Mouse (Mus musculus) heart, embryonic 10.5 days (tissue): ENCODE data around the gene Rnh1. TPM values are rescaled to one million over a fixed set of nuclear protein-coding genes. Genes with fewer than 3 reads are reported as not detected.
A peak's percentile ranks its signal among the peaks of the same experiment; 100 is the strongest.

Experiments used
- DNase-seq: peaks from one replicate; pipeline ENCODE4 v3.0.0-alpha.2; 2017; ENCODE audit warnings: low spot score
- H3K27ac ChIP-seq: fragments of 300-500 bp; sonication (generic); 2 replicates; pipeline ENCODE4 v1.5.1; 2016; ENCODE audit warnings: mild to moderate bottlenecking
- H3K27me3 ChIP-seq: fragments of 300-500 bp; sonication (generic); 2 replicates; pipeline ENCODE4 v1.6.1; 2016; ENCODE audit warnings: mild to moderate bottlenecking; ENCODE audit not compliant: poor library complexity, insufficient read depth, severe bottlenecking
- H3K36me3 ChIP-seq: fragments of 300-500 bp; sonication (generic); 2 replicates; pipeline ENCODE4 v1.6.1; 2016; ENCODE audit warnings: mild to moderate bottlenecking, moderate library complexity
- H3K4me1 ChIP-seq: fragments of 300-500 bp; sonication (generic); 2 replicates; pipeline ENCODE4 v1.6.1; 2016; ENCODE audit warnings: mild to moderate bottlenecking
- H3K4me3 ChIP-seq: fragments of 300-500 bp; sonication (generic); 2 replicates; pipeline ENCODE4 v1.5.1; 2016; ENCODE audit warnings: mild to moderate bottlenecking, moderate library complexity
- H3K9me3 ChIP-seq: fragments of 300-500 bp; sonication (generic); 2 replicates; pipeline ENCODE4 v1.6.1; 2016; ENCODE audit warnings: mild to moderate bottlenecking, moderate library complexity
- WGBS: fragments of 180-500 bp; shearing (Covaris S2); methylation state at CpG from one replicate; pipeline ENCODE4 v1.1.7; 2016; 5-methylcytosine and 5-hydroxymethylcytosine counted together
- polyA plus RNA-seq: library from polyadenylated mRNA; unstranded; fragments of >200 nt; fragmentation: Nextera tagmentation; extraction: Ambion mirVana; gene quantifications from 2 replicates; pipeline ENCODE4 v1.2.1, GENCODE M21; 2016

The Rnh1 gene
- polyA plus RNA-seq, 1 experiment from 2014 or later: 105 TPM

DNA sequence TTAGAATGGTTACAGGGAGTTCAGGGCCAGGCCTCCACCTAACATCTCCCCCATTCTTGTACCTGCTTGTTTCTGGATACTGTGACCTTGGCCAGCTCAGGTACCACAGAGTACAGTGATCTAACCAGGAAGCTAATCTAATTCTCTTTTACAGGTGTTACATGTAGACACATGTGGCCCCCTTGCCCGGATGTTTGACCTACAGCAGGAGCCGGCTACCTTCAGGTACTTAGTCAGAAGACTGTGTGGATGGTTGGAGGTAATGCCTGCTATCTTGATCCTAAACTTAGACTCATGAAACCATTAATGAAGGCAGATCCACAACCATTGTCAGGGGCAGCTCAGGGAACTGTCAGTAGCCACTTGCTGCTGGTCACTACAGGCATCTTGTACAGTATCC is 23.1 kb upstream of the Rnh1 start:
- Histone ChIP-seq H3K4me3 (no peak overlapping the region), H3K27ac (no peak overlapping the region), H3K27me3 (peaks cover 22% of the 10 kb centered on the region; the same call in 1 of the 2 replicates), H3K9me3 (no peaks in the 10 kb centered on the region), H3K4me1 (peaks cover 33% of the 10 kb centered on the region), H3K36me3 (peaks cover 21% of the 10 kb centered on the region)
- no peak for DNase-seq
- WGBS: 98% methylated on average over 2 of the region's 2 CpGs

DNA sequence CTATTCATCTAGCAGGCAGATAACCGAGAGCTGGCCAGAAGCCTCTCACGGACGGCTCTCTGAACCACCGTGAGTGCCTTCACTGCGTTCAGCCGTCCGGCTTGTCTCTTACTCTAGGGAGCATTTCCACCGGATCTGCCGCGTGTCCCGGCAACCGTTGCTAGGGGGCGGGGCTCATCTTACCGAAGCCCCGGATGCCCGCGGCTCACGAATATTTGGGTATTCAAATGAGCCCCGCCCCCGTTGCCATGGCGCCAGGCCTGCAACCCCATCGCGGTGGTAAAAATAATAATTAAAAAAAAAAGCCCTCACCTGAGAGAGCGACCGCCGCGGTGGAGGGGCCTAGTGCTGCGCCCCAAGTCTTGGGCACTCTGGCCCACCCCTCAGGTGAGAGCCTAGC is 22.2 kb upstream of the Rnh1 start:
- Histone ChIP-seq H3K4me3 (peak overlapping the region; percentile 83), H3K36me3 (peaks cover 30% of the 10 kb centered on the region), H3K27me3 (peaks cover 21% of the 10 kb centered on the region; the same call in 1 of the 2 replicates), H3K4me1 (peaks cover 35% of the 10 kb centered on the region), H3K27ac (peak overlapping the region; percentile 95), H3K9me3 (no peaks in the 10 kb centered on the region)
- under 1% methylated on average over 28 of the region's 28 CpGs for WGBS
- DNase-seq: peak; percentile 95

DNA sequence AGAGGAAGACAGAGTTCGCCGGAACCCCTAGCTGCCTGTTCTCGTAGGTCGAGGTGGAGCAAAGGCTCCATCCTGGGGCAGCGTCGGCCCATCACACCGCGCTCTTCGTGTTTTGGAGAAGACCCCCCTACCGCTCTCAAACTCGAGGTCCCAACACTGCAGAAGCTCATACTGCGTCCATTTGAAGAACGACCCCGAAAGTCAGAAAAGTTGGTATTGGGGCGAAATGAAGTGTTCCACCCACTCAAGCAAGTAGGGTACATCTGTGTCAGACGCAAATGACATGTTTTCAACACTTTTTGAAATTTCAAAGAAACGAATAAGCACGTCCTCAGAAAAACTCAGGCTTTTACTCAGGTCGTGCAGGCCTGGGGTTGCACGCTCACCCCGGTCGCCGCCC is 21.8 kb upstream of the Rnh1 start:
- peaks cover 17% of the 10 kb centered on the region; the same call in 1 of the 2 replicates for H3K27me3 ChIP-seq
- H3K4me3 ChIP-seq: peak overlapping the region; percentile 83
- under 1% methylated on average over 23 of the region's 23 CpGs for WGBS
- H3K9me3 ChIP-seq: no peaks in the 10 kb centered on the region
- peaks cover 32% of the 10 kb centered on the region for H3K4me1 ChIP-seq
- no peak for DNase-seq
- H3K27ac ChIP-seq: peak overlapping the region; percentile 95
- peaks cover 34% of the 10 kb centered on the region for H3K36me3 ChIP-seq

DNA sequence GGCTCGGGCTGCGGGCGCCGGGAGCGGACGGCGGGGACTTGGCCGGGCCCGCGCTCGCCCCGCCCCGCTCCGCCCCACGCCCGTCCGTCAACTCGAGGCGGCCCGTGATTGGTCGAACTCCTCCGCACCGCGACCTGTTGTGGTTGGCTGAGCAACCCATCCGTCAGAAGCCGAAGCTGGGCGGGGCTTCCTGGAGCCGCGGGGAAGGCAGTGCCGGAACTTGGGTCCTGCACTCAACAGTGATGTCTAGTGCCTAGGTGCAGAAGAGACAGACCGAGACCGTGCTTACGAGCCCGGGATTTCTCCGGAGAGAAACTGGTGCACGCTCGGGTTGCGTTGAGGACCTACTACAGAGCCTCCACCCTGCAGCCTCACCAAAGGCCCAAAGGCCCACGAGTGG is 21.3 kb upstream of the Rnh1 start, which contains the start of the genes Hras and Lrrc56:
Hras (minus strand) TSS at position 58 of the 400 bp plus-strand sequence.
Lrrc56 (plus strand) TSS at position 210 of the 400 bp plus-strand sequence.
- DNase-seq: peak; percentile 99
- peaks cover 13% of the 10 kb centered on the region; the same call in 1 of the 2 replicates for H3K27me3 ChIP-seq
- peak within 1 kb of the TSS; percentile 83 for H3K4me3 ChIP-seq
- peaks cover 28% of the 10 kb centered on the region for H3K4me1 ChIP-seq
- WGBS: under 1% methylated on average over 39 of the region's 39 CpGs
- H3K9me3 ChIP-seq: no peaks in the 10 kb centered on the region
- peaks cover 39% of the 10 kb centered on the region for H3K36me3 ChIP-seq
- H3K27ac ChIP-seq: peak within 1 kb of the TSS; percentile 95

DNA sequence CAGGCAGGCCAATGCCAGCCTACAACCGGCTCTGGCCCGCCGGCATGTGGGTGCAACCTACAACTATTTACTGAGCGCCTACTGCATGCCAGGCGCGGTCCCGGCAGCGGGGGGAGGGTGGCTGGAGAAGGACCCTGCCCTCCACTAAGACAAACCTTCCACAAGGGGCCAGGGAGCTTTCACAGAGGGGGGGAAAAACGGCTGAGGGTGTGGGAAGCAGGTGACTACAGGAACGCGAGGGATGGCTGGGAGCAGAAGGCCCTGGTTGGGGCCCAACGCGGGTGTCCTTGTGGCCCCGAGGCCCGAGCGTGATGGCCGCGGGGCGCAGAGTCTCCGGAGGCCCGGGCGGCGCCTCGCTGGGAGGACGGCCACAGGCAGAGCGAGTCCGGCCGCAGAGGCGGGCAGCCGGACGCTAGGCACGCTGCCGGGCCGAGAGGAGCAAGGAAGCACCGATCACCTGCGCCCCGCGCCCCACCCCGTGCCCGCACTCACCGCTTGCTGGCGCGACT is 20.7 kb upstream of the Rnh1 start:
- Histone ChIP-seq H3K9me3 (no peaks in the 10 kb centered on the region), H3K36me3 (peaks cover 41% of the 10 kb centered on the region), H3K4me1 (peaks cover 28% of the 10 kb centered on the region), H3K27me3 (peaks cover 13% of the 10 kb centered on the region; the same call in 1 of the 2 replicates), H3K4me3 (peak overlapping the region; percentile 83), H3K27ac (peak overlapping the region; percentile 95)
- no peak for DNase-seq
- WGBS: under 1% methylated on average over 28 of the region's 43 CpGs

DNA sequence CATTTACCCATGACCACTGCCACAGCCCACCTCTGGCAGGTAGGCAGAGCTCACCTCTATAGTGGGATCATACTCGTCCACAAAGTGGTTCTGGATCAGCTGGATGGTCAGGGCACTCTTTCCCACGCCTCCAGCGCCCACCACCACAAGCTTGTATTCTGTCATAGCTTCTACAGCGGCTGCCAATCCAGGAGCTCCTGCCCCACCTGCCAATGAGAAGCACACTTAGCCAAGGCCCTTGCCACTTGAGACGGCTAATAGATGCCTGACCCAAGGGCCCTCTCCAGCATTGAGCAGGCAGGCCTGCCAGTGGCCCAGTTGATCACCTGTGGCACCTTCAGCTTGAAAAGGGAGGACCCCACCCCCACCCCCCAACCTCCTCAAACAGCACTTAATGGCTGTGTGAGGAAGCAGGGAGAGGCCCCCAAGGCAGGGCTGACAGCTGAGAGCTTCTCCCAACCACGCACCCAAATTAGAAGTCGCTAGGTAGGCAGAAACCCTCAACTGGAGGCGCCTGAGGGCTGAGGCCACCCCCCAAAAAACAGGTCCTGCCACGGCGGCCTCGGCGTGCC is 20.2 kb upstream of the Rnh1 start:
- WGBS: 29% methylated on average over 12 of the region's 12 CpGs
- no peak for DNase-seq

DNA sequence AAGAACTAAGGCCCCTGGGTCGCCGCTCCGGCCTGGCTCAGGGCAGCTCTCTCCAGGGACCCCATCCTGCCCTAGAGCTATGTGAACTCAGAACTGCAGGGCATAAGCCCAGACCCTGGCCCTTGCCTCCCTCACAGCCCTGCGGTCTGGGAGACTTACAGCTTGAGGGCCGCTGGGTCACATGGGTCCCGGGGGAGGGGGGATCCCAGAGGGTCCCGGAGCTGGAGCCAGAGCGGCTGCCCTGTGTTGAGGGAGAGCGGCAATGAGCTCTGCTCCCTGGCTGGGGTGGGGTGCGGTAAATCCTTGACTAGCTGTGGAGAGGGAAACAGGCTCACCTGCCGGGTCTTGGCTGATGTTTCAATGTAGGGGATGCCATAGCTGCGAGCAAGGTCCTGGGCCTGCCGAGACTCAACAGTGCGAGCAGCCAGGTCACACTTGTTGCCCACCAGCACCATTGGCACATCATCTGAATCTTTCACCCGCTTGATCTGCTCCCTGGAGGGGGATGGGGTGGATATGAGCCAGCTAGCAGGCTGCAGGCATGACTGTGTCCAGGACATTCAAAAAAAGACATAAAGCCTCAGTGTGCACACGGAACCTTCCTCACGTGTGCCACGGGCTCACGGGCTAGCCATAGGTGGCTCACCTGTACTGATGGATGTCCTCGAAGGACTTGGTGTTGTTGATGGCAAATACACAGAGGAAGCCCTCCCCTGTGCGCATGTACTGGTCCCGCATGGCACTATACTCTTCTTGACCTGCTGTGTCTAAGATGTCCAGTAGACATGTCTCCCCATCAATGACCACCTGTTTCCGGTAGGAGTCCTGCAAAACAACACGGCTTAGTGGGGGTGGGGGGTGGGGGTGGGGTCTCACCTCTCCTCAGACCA is 19.4 kb upstream of the Rnh1 start:
- Histone ChIP-seq H3K4me3 (0 out of 2 replicates have a peak overlapping the region, but pooled peaks have one; percentile 16), H3K27me3 (peaks cover 4% of the 10 kb centered on the region; the same call in 1 of the 2 replicates), H3K9me3 (no peaks in the 10 kb centered on the region), H3K27ac (no peak overlapping the region), H3K36me3 (peaks cover 41% of the 10 kb centered on the region), H3K4me1 (peaks cover 28% of the 10 kb centered on the region)
- no peak for DNase-seq
- 91% methylated on average over 24 of the region's 24 CpGs for WGBS

More for the DNA sequence above, 20.2 kb upstream of the Rnh1 start:
- H3K36me3 ChIP-seq: peaks cover 41% of the 10 kb centered on the region
- peaks cover 10% of the 10 kb centered on the region; the same call in 1 of the 2 replicates for H3K27me3 ChIP-seq
- peak overlapping the region; percentile 95 for H3K27ac ChIP-seq
- peaks cover 28% of the 10 kb centered on the region for H3K4me1 ChIP-seq
- no peaks in the 10 kb centered on the region for H3K9me3 ChIP-seq
- peak overlapping the region; percentile 83 for H3K4me3 ChIP-seq

DNA sequence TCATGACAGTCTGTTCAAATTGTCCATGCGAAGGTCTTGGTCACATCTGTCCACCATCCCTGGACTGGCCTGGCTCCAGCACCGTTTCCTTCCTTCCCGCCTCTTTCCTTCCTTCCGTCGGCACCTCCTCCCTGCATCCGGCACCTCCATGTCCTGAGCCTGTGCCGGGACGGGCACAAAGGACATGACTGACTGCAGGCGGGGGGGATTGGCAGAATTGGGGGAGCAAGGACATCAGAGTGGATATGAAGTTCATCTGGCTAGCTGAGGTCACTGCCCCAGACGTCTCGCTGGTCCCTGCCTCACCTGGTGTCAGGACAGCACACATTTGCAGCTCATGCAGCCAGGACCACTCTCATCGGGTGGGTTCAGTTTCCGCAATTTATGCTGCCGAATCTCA is 18.4 kb upstream of the Rnh1 start:
- 87% methylated on average over 14 of the region's 14 CpGs for WGBS
- Histone ChIP-seq H3K4me3 (no peak overlapping the region), H3K4me1 (peaks cover 28% of the 10 kb centered on the region), H3K9me3 (no peaks in the 10 kb centered on the region), H3K27me3 (no peaks in the 10 kb centered on the region), H3K27ac (no peak overlapping the region), H3K36me3 (peaks cover 41% of the 10 kb centered on the region)
- DNase-seq: no peak

DNA sequence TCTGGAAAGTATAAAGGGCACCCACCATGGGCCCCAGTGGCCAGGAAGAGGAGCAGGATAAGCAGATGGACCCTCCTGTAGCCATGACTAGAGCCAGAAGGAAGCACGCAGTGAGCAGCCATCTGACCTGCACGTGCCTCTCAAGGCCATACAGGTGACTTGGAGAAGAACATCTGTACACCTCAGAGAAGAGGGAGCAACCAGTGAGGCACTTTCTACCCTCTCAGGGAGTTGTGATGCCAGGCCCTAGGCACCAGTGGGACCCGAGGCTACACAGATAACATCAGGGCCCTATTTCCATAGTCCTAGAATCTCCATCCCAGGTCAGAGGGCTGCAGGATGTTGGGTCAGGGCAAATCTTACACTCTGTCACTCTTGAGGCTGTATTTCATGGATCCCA is 17.6 kb upstream of the Rnh1 start:
- H3K9me3 ChIP-seq: no peaks in the 10 kb centered on the region
- H3K4me3 ChIP-seq: no peak overlapping the region
- H3K4me1 ChIP-seq: peaks cover 28% of the 10 kb centered on the region
- WGBS: 90% methylated on average over 3 of the region's 3 CpGs
- DNase-seq: no peak
- peaks cover 41% of the 10 kb centered on the region for H3K36me3 ChIP-seq
- H3K27ac ChIP-seq: no peak overlapping the region
- no peaks in the 10 kb centered on the region for H3K27me3 ChIP-seq

DNA sequence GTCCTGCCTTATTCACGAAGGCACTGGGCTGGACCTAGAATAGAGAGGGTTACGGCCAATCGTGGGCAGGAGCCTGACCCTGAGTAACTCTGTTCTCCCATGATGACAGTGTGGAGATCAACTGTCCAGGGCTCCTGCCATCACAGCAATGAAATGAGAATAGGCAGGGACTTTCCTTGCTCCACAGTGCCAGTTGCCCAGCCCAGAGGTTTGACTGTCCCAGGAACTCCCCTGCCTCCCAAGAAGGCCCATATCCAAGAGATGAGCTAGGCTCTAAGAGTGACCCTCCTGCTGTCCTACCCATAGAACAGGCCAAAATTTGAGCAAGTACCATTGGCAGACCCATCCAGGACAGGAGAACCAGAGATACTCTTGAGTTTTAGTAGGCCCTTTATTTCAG is 16.1 kb upstream of the Rnh1 start:
- peaks cover 24% of the 10 kb centered on the region for H3K4me1 ChIP-seq
- DNase-seq: no peak
- H3K9me3 ChIP-seq: no peaks in the 10 kb centered on the region
- H3K4me3 ChIP-seq: no peak overlapping the region
- H3K27me3 ChIP-seq: no peaks in the 10 kb centered on the region
- 87% methylated on average over 3 of the region's 3 CpGs for WGBS
- peaks cover 41% of the 10 kb centered on the region for H3K36me3 ChIP-seq
- H3K27ac ChIP-seq: no peak overlapping the region

DNA sequence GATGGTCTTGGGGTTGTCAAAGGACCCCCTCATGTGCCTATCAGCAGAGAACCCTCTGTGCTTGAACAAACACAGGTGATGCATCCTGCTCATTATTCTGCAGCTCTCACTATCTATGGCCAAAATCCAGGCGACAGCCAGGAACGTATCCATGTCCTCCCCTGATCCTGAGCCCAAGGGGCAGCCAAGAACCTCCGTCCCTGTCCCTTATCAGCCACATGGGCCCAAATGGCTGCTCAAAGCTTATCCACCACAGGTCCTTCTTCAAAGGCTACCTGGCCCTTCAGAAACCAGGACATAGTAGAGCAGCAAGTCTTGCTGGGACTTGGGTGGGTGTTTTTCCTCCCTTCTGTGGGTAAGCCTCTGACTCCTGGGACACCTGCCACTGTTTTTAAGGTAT is 15.5 kb upstream of the Rnh1 start:
- no peaks in the 10 kb centered on the region for H3K27me3 ChIP-seq
- H3K27ac ChIP-seq: no peak overlapping the region
- 58% methylated on average over 3 of the region's 3 CpGs for WGBS
- no peaks in the 10 kb centered on the region for H3K9me3 ChIP-seq
- peaks cover 41% of the 10 kb centered on the region for H3K36me3 ChIP-seq
- no peak for DNase-seq
- peaks cover 23% of the 10 kb centered on the region for H3K4me1 ChIP-seq
- H3K4me3 ChIP-seq: no peak overlapping the region

DNA sequence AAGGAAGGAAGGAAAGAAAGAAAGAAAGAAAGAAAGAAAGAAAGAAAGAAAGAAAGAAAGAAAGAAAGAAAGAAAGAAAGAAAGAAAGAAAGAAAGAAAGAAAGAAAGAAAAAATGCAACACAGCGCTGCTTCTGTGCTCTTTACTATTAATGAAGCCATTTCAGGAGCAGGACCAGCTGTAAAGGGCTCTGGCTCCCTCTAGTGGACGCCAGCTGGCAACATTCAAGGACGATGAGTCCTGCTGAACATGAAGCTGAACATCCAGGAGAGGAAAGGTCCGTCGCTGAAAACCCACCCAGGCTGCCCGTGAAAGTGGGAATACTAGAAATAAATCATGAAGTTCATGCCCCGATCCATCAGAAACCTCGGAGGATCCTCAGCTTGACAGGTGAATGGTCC is 3.5 kb upstream of the Rnh1 start:
- H3K27me3 ChIP-seq: peaks cover 13% of the 10 kb centered on the region; the same call in 1 of the 2 replicates
- peak; percentile 93 for DNase-seq
- no peak overlapping the region for H3K27ac ChIP-seq
- no peaks in the 10 kb centered on the region for H3K9me3 ChIP-seq
- H3K36me3 ChIP-seq: no peaks in the 10 kb centered on the region
- H3K4me1 ChIP-seq: peaks cover 8% of the 10 kb centered on the region
- no peak overlapping the region for H3K4me3 ChIP-seq
- 5% methylated on average over 8 of the region's 8 CpGs for WGBS

DNA sequence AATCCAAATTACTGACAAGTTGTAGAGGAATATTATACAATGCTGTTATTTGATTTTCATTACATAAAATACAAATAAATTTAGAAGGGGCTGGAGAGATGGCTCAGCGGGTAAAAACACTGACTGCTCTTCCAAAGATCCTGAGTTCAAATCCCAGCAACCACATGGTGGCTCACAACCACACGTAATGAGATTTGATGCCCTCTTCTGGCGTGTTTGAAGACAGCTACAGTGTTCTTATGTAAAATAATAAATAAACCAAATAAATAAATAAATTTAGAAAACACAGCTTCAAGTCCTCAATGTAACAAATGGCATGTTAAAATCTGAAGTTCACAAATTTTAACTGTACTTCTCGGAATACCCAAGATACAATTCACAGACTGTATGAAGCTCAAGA is 2.4 kb upstream of the Rnh1 start:
- H3K27me3 ChIP-seq: peaks cover 13% of the 10 kb centered on the region; the same call in 1 of the 2 replicates
- no peaks in the 10 kb centered on the region for H3K36me3 ChIP-seq
- DNase-seq: no peak
- no peaks in the 10 kb centered on the region for H3K9me3 ChIP-seq
- H3K4me3 ChIP-seq: no peak overlapping the region
- peaks cover 8% of the 10 kb centered on the region for H3K4me1 ChIP-seq
- H3K27ac ChIP-seq: no peak overlapping the region
- 82% methylated on average over 4 of the region's 4 CpGs for WGBS
